Mouse (Mus musculus) cerebellum, adult 18-20 months (tissue): ENCODE data around the gene Atp10b.
"Not testable (repeated sequence)": the region's sequence is repeated elsewhere in the genome, so short reads cannot be mapped to it uniquely, and the experiment has no call there.

Experiments used
- DNase-seq, 2 experiments: peaks; one replicate each; pipeline ENCODE4 v3.0.0; 2021

The Atp10b gene

DNA sequence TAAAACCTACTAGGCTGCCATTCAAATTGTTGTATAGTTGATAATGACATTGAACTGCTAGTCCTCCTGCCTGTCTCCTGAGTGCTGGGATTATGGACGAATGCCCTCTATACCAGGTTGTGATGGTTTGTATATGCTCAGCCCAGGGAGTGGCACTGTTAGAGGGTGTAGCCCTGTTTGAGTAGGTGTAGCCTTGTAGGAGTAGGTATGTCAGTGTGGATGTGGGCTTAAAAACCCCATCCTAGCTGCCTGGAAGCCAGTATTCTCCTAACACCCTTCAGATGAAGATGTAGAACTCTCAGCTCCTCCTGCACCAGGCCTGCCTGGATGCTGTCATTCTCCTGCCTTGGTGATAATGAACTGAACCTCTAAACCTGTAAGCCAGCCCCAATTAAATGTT is at the start of gene Atp10b:
Gene Atp10b (plus strand): TSS at position 301 of the 400 bp plus-strand sequence.
- no peak for DNase-seq

DNA sequence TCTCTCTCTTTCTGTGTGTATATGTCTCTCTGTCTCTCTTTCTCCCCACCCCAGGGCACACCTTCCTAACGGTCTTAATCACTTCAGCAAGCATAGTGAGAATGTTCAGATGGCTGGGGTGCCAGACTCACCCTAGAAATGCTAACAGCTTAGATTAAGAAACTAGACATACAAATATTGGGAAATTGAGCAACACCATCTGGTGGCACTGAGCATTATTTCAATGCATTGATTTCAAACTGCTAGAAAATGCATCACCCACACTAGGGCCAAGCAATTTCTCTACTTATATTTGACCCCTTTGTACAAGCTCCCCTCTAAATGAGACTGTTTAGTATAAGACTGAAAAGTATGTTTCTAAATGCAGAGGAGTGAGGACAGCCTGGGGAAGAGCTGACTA is 48.3 kb upstream of the Atp10b start:
- peak; percentile 7 to 11 for DNase-seq

GRCm38 (mm10) chr11:43125908-43126477 is 23.7 kb upstream of the Atp10b start:
- no peak for DNase-seq

DNA sequence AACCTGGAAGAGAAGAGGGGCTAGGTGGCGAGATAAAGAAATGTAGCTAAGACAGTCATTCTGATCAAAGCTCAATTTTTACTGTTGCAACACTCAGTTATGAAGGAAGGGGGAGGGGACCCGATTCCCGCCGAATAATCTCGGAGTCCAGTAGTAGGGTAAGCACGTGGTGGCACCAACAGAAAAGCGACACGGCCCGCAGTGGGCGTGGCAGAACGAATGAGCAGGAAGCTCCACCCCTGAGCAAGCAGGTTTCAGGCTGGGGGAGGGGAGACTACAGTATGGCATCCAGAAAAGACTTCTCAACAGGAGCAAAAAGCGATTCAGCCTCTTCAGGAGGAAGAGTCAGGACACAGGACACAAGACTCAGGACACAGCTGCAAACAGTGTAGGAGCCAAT is 23.1 kb upstream of the Atp10b start:
- not testable (repeated sequence) for DNase-seq

DNA sequence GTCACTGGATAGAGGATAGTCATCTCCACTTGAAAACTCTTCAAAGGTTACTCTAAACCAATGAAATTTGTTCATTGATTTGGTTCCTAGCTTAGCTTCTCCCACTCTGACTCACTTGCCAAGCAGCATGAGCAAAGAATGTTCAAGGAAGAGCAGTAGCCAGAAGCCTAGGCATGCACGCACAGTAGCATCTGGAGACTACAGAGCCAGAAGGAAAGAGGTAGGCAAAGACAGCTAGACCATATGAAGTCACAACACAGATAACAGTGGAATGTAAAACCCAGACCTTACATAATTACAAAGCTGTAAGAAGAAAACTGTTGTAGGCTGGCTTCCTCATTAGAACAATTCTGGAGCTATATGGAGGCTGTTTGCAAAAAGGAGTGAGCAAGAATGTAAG is 8.4 kb upstream of the Atp10b start:
- DNase-seq = no peak

- DNase-seq = peak; percentile 17 to 27
These were observed 6.9 kb upstream of the Atp10b start for GRCm38 (mm10) chr11:43142811-43143210.

DNA sequence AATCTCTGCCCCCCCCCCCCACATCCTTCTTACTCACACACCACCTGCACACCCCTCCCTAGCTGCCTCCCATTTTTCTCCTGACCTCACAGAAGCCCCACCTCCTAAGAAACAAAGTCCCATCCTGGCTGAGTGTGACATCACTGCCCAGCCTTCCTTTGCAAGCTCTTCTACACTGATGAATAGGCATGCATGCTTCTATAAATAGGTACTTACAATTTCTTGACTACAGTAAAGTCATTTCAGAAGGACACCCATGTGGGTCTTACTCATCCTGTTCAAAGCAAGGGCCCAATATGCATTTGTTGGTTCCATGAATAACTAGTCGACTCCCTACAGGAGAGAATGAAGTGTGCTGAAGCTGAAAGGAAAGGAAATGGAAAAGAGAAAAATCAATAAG is 5.5 kb upstream of the Atp10b start:
- no peak for DNase-seq

GRCm38 (mm10) chr11:43144882-43145281 is 4.8 kb upstream of the Atp10b start:
- not testable (repeated sequence) for DNase-seq

- no peak for DNase-seq
These were observed 2.3 kb upstream of the Atp10b start for GRCm38 (mm10) chr11:43147380-43147779.

DNA sequence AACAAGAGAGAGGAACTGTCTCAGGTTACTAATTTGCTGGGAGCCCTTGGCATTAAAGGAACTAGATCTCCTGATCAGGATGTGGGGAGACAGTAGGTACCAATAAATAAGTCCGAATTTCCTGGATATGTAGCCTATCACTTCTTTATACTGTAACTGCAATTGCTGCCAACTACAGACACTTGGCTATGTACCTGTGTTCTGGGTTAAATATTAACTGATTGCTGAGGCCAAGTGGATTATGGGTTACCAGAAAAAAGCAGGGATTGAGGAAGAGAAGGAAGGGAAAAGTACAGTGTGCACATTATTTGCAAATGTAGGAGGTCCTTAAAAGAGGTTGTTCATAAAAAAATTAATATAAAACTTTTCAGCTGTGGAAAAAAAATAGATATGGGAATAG is 1.3 kb upstream of the Atp10b start:
- no peak for DNase-seq

GRCm38 (mm10) chr11:43155004-43155403 is 5.3 kb downstream of the Atp10b start:
- no peak for DNase-seq

- DNase-seq = no peak
These were observed 5.7 kb downstream of the Atp10b start for GRCm38 (mm10) chr11:43155417-43155816.

DNA sequence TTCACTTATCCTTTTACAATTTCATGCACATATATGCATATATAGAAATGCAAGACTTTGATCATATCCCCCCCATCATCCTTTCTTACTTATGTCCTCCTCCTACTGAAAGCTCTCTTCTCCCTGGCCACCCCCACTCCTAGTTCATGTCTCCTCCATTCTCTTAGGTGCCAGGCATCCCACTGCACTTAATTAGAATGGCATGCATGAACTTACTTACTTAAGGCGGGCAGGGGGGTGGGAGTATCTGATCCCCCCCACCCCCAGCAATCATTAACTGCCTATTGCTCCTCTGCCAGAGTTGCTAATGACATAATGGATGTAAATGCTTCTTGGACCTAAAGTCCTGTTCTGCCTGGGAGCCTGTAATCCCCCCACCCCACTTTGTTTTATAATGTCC is 9.1 kb downstream of the Atp10b start:
- DNase-seq = no peak

DNA sequence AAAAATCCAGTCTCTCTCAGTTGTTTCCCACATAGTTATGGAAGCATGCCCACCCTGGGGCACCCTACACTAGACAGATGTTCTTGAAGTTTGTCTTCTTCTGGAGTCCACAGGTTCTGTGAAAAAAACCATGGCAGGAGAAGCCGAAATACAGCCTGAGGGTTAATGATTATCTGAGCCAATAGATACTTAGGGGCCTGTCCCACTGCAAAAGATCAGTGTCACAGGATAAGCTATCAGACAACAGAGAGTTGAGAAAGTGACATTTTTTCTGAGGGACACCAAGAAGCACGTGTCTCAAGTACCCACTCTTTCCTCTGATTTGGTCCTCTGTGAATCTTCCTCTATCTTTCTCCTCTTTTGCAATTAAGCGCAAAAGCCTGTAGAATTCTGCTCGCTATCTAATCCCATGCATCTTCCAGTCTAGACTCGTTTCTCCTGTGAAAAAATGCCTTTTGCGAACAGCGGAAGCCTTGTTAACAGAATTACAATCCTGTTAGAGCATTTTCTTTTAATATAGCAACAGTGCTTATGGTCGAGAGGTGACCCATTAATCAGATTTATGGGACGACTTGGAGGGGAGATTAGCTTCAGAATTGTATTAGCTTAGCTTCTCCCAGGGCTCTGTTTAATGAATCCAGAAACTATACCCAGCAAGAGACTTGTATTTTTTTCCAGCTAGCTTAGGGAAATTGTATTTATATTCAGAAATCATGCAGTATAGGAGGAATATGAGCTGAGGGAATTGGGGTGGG is 10.7 kb downstream of the Atp10b start:
- no peak for DNase-seq

- DNase-seq = no peak
These were observed 20.9 kb downstream of the Atp10b start for GRCm38 (mm10) chr11:43170601-43171000.

GRCm38 (mm10) chr11:43174359-43175116 is 24.9 kb downstream of the Atp10b start:
- DNase-seq = no peak

GRCm38 (mm10) chr11:43182401-43182800 is 32.7 kb downstream of the Atp10b start:
- DNase-seq = no peak

DNA sequence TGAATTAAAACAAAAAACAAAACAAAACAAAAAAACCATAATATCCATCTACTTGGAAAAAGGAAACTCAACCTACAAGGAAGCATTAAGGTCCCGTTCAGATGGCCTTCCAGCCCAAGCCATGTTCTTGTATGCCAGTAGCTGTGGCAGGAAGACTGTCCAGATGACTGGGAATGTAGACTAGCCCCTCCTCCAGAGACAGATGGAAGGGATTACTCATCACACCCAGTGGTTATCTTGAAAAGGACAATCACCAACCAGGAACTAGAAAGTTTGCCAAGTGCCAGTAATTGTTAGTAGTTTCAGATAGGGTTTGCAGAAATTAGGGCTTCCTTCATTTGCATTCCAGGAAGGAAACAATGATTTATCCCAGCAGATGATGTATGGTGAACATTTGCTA is 33.1 kb downstream of the Atp10b start:
- DNase-seq = peak; percentile 7 to 10

DNA sequence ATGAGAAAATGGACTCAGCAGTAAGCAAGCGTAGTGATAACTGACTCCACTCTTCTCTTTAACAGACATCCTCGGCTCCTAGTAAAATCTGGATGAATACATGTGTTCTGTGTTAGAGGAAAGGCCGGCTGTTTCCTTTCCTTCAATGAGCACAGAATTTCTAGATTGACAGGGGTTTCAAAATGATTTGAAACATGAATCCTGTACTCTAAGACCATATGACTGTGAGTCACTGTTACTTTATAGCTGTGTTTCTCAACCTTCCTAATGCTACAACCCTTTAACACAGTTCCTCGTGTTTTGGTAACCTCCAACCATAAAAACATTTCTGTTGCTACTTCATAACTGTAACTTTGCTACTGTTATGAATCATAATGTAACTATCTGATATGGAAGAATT is 33.8 kb downstream of the Atp10b start:
- DNase-seq = no peak

DNA sequence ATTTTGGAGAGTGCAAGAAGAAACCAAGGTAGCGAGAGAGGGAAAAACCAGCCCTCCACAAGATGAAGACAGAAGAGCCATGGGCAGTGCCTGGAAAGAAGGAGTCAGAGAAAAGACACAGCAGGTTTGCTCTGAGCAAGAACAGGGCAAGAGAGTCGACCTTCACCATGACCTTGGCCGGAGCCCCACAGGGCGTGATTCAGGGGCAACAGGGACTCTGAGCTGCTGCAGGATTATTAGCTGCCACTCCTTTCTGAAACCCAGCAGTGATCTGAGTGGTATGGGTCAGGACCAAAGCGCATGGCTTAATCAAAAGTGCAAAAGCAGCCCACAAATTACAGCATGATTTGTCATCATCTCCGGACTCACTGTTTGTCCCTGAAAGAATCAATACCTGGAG is 36.6 kb downstream of the Atp10b start:
- no peak for DNase-seq

DNA sequence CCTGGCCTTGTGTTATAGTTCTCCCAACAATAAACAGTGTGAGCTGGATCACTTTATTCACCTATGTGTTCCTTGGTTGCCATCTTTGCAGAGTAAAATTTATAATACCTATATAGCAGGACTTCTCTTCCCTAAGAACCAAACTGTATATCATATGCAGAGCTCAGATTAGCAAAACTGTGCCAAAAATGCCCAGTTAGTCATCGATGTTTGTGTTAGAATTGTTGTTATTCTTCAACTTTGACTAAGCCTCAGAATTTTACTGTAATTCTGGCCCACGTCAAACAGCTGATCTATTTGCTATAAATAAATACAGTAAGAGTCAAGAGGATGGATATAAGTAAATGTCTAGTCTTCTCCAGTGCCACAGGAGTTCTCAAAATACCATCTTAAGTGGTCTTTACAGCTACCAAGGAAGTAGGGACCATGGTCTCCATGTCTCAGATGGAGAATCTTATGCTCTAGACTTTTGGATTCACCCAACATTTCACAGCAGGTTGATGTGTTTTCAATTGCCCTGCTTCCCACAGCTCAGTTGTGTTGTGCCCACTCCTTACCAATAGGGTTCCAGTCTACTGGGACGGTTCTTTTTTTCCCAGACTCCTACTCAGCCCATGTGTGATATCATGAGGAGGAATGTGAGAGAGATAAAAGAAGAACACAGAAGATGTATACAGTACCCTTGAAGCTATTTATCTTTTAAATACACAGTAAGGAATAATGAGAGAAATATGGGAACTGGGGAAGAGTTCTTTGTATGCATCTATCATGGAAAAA is 40.3 kb downstream of the Atp10b start:
- DNase-seq = no peak

GRCm38 (mm10) chr11:43198811-43199210 is 49.1 kb downstream of the Atp10b start:
- no peak for DNase-seq

DNA sequence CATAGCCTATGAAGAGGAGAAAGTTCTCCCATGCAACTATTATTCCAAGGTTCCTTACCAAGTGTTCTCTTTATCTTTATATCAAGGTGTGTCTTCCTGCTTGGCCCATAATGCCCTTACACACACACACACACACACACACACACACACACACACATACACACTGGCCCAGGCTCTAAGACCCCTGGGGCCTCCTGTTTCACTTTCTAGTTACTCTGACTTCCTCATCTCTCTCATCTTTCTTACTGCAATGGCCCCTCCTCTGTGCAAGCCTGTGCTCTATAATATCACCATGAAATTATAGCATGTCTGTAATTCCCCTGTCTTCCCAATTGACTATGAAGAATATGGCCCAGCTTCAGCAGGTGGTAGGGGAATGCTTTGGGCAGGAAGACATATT is 49.7 kb downstream of the Atp10b start:
- no peak for DNase-seq
